Mouse (Mus musculus) testis, adult 2 months (tissue): ENCODE results near the gene Arnt. TPM values are rescaled to one million over a fixed set of nuclear protein-coding genes. Genes with fewer than 3 reads are reported as not detected.

Experiments
- H3K27ac ChIP-seq: fragments of 200-500 bp; 2 replicates; pipeline ENCODE4 v1.5.1; 2012; ENCODE audit warnings: low read depth, low read length; ENCODE audit not compliant: control insufficient read depth, insufficient read depth
- H3K27me3 ChIP-seq: fragments of 200-500 bp; 2 replicates; pipeline ENCODE4 v1.6.1; 2012; ENCODE audit warnings: mild to moderate bottlenecking, low read length, moderate library complexity; ENCODE audit not compliant: control insufficient read depth, insufficient read depth
- H3K36me3 ChIP-seq: fragments of 200-500 bp; 2 replicates; pipeline ENCODE4 v1.6.1; 2012; ENCODE audit warnings: mild to moderate bottlenecking, low read length; ENCODE audit not compliant: control insufficient read depth, insufficient read depth
- H3K4me1 ChIP-seq: fragments of 200-500 bp; 2 replicates; pipeline ENCODE4 v1.6.1; 2012; ENCODE audit warnings: low read length; ENCODE audit not compliant: control insufficient read depth, insufficient read depth
- H3K4me3 ChIP-seq: fragments of 200-500 bp; 2 replicates; pipeline ENCODE4 v1.5.1; 2012; ENCODE audit warnings: low read depth, mild to moderate bottlenecking, low read length, moderate library complexity, mixed read lengths; ENCODE audit not compliant: control insufficient read depth
- CTCF ChIP-seq: fragments of 200-500 bp; IDR thresholded peaks from 2 replicates; pipeline ENCODE4 v1.5.1; 2012; ENCODE audit warnings: low read depth, mild to moderate bottlenecking, inconsistent platforms, low read length, moderate library complexity; ENCODE audit not compliant: control insufficient read depth, insufficient read depth, insufficient replicate concordance
- POLR2A ChIP-seq: fragments of 200-500 bp; IDR thresholded peaks from 2 replicates; pipeline ENCODE4 v1.6.1; 2012; ENCODE audit warnings: low read depth, mild to moderate bottlenecking, inconsistent platforms, low read length, moderate library complexity; ENCODE audit not compliant: control insufficient read depth
- polyA plus RNA-seq: library from polyadenylated mRNA; depleted of rRNA; stranded (reverse); fragments of >200 nt; gene quantifications from 2 replicates; pipeline ENCODE4 v1.2.3, GENCODE M21; 2012

The Arnt gene
- polyA plus RNA-seq, 1 experiment: 13.6 TPM

- H3K27me3 ChIP-seq: no peaks in the 10 kb centered on the region
- no peaks in the 10 kb centered on the region for H3K4me1 ChIP-seq
- H3K4me3 ChIP-seq: no peak overlapping the region
- H3K27ac ChIP-seq: no peak overlapping the region
- TF ChIP-seq CTCF (no peak), POLR2A (no peak)
- H3K36me3 ChIP-seq: no peaks in the 10 kb centered on the region
Observed at GRCm38 (mm10) chr3:95499496-95500140, 65.4 kb downstream of the Arnt start.

- TF ChIP-seq POLR2A (no peak), CTCF (no peak)
- Histone ChIP-seq H3K27me3 (no peaks in the 10 kb centered on the region), H3K4me1 (no peaks in the 10 kb centered on the region), H3K4me3 (no peak overlapping the region), H3K27ac (no peak overlapping the region), H3K36me3 (no peaks in the 10 kb centered on the region)
Observed at GRCm38 (mm10) chr3:95502312-95502711, 68.1 kb downstream of the Arnt start.

- Histone ChIP-seq H3K27ac (no peak overlapping the region), H3K27me3 (no peaks in the 10 kb centered on the region), H3K36me3 (no peaks in the 10 kb centered on the region), H3K4me1 (no peaks in the 10 kb centered on the region), H3K4me3 (no peak overlapping the region)
- TF ChIP-seq POLR2A: no peak
- no peak for TF ChIP-seq CTCF
Observed at GRCm38 (mm10) chr3:95509348-95509747, 75.2 kb downstream of the Arnt start.

- H3K36me3 ChIP-seq: no peaks in the 10 kb centered on the region
- no peak overlapping the region for H3K4me3 ChIP-seq
- TF ChIP-seq POLR2A: no peak
- TF ChIP-seq CTCF: no peak
- no peaks in the 10 kb centered on the region for H3K4me1 ChIP-seq
- H3K27ac ChIP-seq: no peak overlapping the region
- H3K27me3 ChIP-seq: no peaks in the 10 kb centered on the region
Observed at GRCm38 (mm10) chr3:95511611-95512180, 77.5 kb downstream of the Arnt start.

- no peak overlapping the region for H3K27ac ChIP-seq
- H3K27me3 ChIP-seq: no peaks in the 10 kb centered on the region
- TF ChIP-seq CTCF (no peak), POLR2A (no peak)
- no peak overlapping the region for H3K4me3 ChIP-seq
- H3K4me1 ChIP-seq: no peaks in the 10 kb centered on the region
- H3K36me3 ChIP-seq: no peaks in the 10 kb centered on the region
Observed at GRCm38 (mm10) chr3:95516614-95517041, 82.4 kb downstream of the Arnt start.

GRCm38 (mm10) chr3:95517493-95517898 lies 83.3 kb downstream of the Arnt start:
- no peaks in the 10 kb centered on the region for H3K4me1 ChIP-seq
- H3K27me3 ChIP-seq: no peaks in the 10 kb centered on the region
- no peak overlapping the region for H3K4me3 ChIP-seq
- H3K27ac ChIP-seq: no peak overlapping the region
- H3K36me3 ChIP-seq: no peaks in the 10 kb centered on the region
- no peak for TF ChIP-seq POLR2A
- TF ChIP-seq CTCF: peak; percentile 65; the same call in 1 of the 2 replicates

- Histone ChIP-seq H3K36me3 (no peaks in the 10 kb centered on the region), H3K27ac (no peak overlapping the region), H3K4me3 (no peak overlapping the region), H3K27me3 (no peaks in the 10 kb centered on the region), H3K4me1 (no peaks in the 10 kb centered on the region)
- no peak for TF ChIP-seq POLR2A
- TF ChIP-seq CTCF: no peak
Observed at GRCm38 (mm10) chr3:95518891-95519290, 84.7 kb downstream of the Arnt start.
